Mouse (Mus musculus) neural tube, embryonic 11.5 days (tissue): ENCODE results near the gene Pard3. TPM values are rescaled to one million over a fixed set of nuclear protein-coding genes. Genes with fewer than 3 reads are reported as not detected.
A peak's percentile ranks its signal among the peaks of the same experiment; 100 is the strongest.

Source experiments
- ATAC-seq: fragments of 200-750 bp; cut with Nextera tagmentation; 2 replicates; pipeline ENCODE4 v1.8.0; 2017; ENCODE audit warnings: moderate number of reproducible peaks, mild to moderate bottlenecking, moderate TSS enrichment, moderate library complexity; ENCODE audit not compliant: insufficient read depth, low FRiP score, low TSS enrichment
- DNase-seq: peaks from one replicate; pipeline ENCODE4 v3.0.0-alpha.2; 2015; ENCODE audit warnings: low spot score
- H3K27ac ChIP-seq: fragments of 300-500 bp; sonication (generic); 2 replicates; pipeline ENCODE4 v1.5.1; 2014; ENCODE audit warnings: low read depth, mild to moderate bottlenecking, low read length
- H3K27me3 ChIP-seq: fragments of 300-500 bp; sonication (generic); 2 replicates; pipeline ENCODE4 v1.6.1; 2014; ENCODE audit warnings: mild to moderate bottlenecking, low read length, mixed read lengths; ENCODE audit not compliant: control insufficient read depth, insufficient read depth
- H3K36me3 ChIP-seq: fragments of 300-500 bp; sonication (generic); 2 replicates; pipeline ENCODE4 v1.6.1; 2014; ENCODE audit warnings: mild to moderate bottlenecking, low read length, moderate library complexity, mixed read lengths; ENCODE audit not compliant: control insufficient read depth, insufficient read depth
- H3K4me1 ChIP-seq: fragments of 300-500 bp; sonication (generic); 2 replicates; pipeline ENCODE4 v1.6.1; 2014; ENCODE audit warnings: low read length, mixed read lengths; ENCODE audit not compliant: control insufficient read depth, insufficient read depth
- H3K4me2 ChIP-seq: fragments of 300-500 bp; sonication (generic); 2 replicates; pipeline ENCODE4 v1.6.1; 2014; ENCODE audit warnings: low read depth, mild to moderate bottlenecking, moderate library complexity
- H3K4me3 ChIP-seq: fragments of 300-500 bp; sonication (generic); 2 replicates; pipeline ENCODE4 v1.5.1; 2014; ENCODE audit warnings: low read depth, low read length
- H3K9ac ChIP-seq: fragments of 300-500 bp; sonication (generic); 2 replicates; pipeline ENCODE4 v1.6.1; 2014; ENCODE audit warnings: mild to moderate bottlenecking, low read length
- H3K9me3 ChIP-seq: fragments of 300-500 bp; sonication (generic); 2 replicates; pipeline ENCODE4 v1.6.1; 2016; ENCODE audit warnings: low read length; ENCODE audit not compliant: control insufficient read depth
- WGBS: fragments of 180-500 bp; shearing (Covaris S2); extraction: QIAGEN DNeasy Blood & Tissue Kit; methylation state at CpG from one replicate; pipeline ENCODE4 v1.1.7; 2014; 5-methylcytosine and 5-hydroxymethylcytosine counted together
- polyA plus RNA-seq: library from polyadenylated mRNA; unstranded; fragments of >200 nt; fragmentation: Nextera tagmentation; extraction: Ambion mirVana; gene quantifications from 2 replicates; pipeline ENCODE4 v1.2.1, GENCODE M21; 2014

Gene Pard3
- polyA plus RNA-seq, 1 experiment from 2014 or later = 37.5 TPM

DNA sequence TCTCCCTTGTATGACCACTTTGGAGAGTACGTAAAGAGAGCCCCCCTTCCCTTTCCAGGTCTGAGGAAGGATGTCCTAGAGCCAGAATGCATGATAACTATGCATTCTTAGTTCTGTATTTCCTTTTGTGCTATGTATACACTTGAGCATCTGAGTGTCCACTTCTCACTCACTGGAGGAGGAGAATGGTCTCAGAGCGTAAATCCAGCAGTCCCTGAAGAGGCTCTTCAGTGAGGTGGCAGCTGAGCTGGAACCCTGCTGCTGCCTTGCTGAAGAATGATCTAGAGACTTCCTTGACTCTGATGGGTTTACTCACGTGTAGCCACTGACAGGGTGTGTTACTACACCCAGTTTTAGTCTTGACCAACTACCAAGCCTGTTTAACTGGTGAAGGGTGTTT, 107.2 kb downstream of the Pard3 start:
- H3K27me3 ChIP-seq = no peaks in the 10 kb centered on the region
- WGBS = 89% methylated on average over 3 of the region's 3 CpGs
- no peaks in the 10 kb centered on the region for H3K4me1 ChIP-seq
- no peak overlapping the region for H3K9ac ChIP-seq
- H3K9me3 ChIP-seq = no peaks in the 10 kb centered on the region
- no peak overlapping the region for H3K27ac ChIP-seq
- DNase-seq (no peak), ATAC-seq (no peak)
- no peaks in the 10 kb centered on the region for H3K36me3 ChIP-seq
- no peak overlapping the region for H3K4me2 ChIP-seq
- H3K4me3 ChIP-seq = no peak overlapping the region

DNA sequence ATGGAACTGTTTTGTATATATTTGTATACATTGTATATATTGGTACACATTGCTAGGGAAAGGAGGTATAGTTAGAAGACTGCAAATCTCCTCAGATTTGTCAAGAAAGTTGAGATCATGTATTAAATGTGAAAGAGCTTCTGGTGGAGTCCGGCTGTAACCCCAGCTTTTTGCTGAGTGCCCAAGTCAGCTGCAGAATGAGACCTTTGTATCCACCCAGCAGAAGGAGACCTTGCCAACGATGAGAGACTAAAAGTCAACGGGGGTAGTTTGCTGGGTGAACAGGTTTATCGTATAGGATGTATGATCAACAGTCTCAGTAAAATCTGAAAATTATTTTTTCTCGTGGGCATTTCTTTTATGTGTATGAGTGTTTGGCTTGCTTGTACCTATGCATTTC, 109.8 kb downstream of the Pard3 start:
- ATAC-seq (no peak), DNase-seq (no peak)
- H3K4me1 ChIP-seq = no peaks in the 10 kb centered on the region
- H3K4me2 ChIP-seq = no peak overlapping the region
- 91% methylated on average over 5 of the region's 5 CpGs for WGBS
- H3K27me3 ChIP-seq = no peaks in the 10 kb centered on the region
- no peak overlapping the region for H3K9ac ChIP-seq
- no peak overlapping the region for H3K4me3 ChIP-seq
- H3K9me3 ChIP-seq = no peaks in the 10 kb centered on the region
- H3K36me3 ChIP-seq = no peaks in the 10 kb centered on the region
- no peak overlapping the region for H3K27ac ChIP-seq

DNA sequence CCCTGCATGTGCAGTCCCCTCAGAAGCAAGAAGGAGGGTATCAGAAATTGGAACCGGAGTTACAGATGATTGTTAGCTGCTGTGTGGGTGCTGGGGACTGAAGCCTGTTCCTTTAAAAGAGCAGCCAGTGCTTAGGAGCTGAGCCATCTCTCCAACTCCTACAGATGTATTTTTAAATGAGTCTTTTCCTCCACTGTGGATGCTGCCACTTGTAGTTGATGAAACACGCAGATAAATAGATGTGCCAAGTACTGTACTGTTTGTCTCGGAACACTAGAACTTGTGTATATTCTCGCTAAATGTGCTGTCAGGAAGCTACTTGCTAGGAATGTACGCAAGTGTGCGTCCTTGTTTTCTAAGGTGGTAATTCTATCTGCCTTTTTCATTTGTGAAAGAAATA, 110.7 kb downstream of the Pard3 start:
- no peaks in the 10 kb centered on the region for H3K4me1 ChIP-seq
- no peak overlapping the region for H3K27ac ChIP-seq
- H3K4me2 ChIP-seq = no peak overlapping the region
- no peak for DNase-seq
- no peak for ATAC-seq
- H3K27me3 ChIP-seq = no peaks in the 10 kb centered on the region
- H3K9me3 ChIP-seq = no peaks in the 10 kb centered on the region
- no peak overlapping the region for H3K9ac ChIP-seq
- 94% methylated on average over 6 of the region's 6 CpGs for WGBS
- no peak overlapping the region for H3K4me3 ChIP-seq
- no peaks in the 10 kb centered on the region for H3K36me3 ChIP-seq

DNA sequence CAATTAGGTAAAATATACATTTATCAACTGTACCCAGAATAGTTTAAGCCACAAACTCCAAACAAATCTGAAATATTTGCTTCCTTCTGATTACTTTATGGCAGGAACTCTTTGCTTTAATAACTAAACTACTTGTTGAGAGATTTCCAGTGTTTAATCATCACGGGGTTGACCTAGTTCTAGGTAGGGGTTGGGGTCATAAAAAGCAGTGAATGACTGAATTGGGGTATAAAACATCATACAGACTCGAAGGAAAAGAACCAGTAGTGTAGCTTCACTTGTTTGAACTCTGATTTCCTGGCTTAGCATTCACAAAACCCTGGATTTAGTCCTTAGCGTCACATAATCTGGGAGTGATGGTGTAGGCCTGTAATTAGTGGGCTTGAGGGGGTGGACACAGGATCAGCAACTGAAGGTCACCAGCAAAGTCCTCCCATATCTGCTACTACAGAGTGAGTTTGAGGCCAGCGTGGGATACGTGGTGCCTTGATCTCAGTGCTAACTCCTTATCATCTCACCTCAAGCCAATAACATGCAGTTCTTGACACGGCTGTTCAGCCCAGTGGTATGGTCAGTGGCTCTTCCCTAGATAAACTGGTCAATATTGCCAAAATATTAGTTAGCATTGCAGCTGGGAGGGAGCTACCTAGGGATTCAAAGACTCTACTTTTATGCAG, 111.6 kb downstream of the Pard3 start:
- no peaks in the 10 kb centered on the region for H3K36me3 ChIP-seq
- WGBS = 63% methylated on average over 6 of the region's 6 CpGs
- no peak for ATAC-seq

DNA sequence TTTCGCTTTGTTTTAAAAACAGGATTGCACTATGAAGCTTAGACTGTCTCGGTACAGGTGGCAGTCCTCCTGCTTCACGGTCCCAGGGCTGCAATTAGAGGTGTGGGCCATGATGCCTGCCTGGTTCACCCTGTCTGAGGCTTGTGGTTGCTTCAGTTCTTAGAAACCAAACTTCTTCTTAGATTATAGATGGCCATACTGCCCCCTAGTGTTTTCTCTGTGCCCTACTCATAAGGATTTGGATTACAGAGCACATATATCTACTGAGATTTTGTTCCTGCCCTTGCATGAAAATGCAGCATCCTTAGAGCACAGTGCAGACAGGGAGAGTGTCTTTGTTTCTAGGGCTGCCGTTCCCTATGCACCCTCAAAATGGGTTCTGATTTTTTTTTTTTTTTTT, 114.9 kb downstream of the Pard3 start:
- WGBS = 66% methylated on average over 4 of the region's 4 CpGs
- no peak overlapping the region for H3K4me2 ChIP-seq
- H3K36me3 ChIP-seq = no peaks in the 10 kb centered on the region
- ATAC-seq (peak; percentile 23; the same call in 1 of the 2 replicates), DNase-seq (peak; percentile 45)
- H3K9me3 ChIP-seq = no peaks in the 10 kb centered on the region
- no peak overlapping the region for H3K9ac ChIP-seq
- H3K27me3 ChIP-seq = no peaks in the 10 kb centered on the region
- 0 out of 2 replicates have a peak, but pooled peaks cover 2% of the 10 kb centered on the region for H3K4me1 ChIP-seq
- no peak overlapping the region for H3K27ac ChIP-seq
- H3K4me3 ChIP-seq = no peak overlapping the region

More for the DNA sequence above, 111.6 kb downstream of the Pard3 start:
- no peaks in the 10 kb centered on the region for H3K4me1 ChIP-seq
- H3K9me3 ChIP-seq = no peaks in the 10 kb centered on the region
- H3K27ac ChIP-seq = no peak overlapping the region
- no peak overlapping the region for H3K4me2 ChIP-seq
- no peak for DNase-seq
- H3K4me3 ChIP-seq = no peak overlapping the region
- H3K9ac ChIP-seq = no peak overlapping the region
- H3K27me3 ChIP-seq = no peaks in the 10 kb centered on the region

DNA sequence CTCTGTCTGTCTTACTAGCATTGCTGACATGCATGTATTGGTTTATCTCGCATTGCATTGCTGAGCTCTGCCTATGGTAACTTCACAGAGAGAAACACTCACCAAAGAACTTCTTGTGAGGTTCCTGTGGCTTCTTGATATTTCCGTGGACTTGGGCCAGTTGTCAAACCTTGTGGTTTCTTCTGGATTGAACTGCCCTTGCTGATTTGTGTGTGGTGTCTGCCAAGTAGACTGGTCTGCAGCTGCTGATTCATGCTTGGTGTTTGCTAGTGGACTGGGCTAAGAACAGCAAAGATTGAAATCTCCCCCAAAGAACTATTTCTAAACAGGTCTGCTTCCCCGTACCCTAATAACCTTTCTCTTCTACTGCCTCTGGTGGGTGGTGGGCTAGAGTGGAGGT, 117.6 kb downstream of the Pard3 start:
- Histone ChIP-seq H3K4me3 (no peak overlapping the region), H3K4me2 (no peak overlapping the region), H3K36me3 (no peaks in the 10 kb centered on the region), H3K27me3 (no peaks in the 10 kb centered on the region), H3K9ac (no peak overlapping the region), H3K4me1 (peaks cover 12% of the 10 kb centered on the region), H3K27ac (no peak overlapping the region), H3K9me3 (no peaks in the 10 kb centered on the region)
- DNase-seq (no peak), ATAC-seq (no peak)
- 94% methylated on average over 3 of the region's 3 CpGs for WGBS

DNA sequence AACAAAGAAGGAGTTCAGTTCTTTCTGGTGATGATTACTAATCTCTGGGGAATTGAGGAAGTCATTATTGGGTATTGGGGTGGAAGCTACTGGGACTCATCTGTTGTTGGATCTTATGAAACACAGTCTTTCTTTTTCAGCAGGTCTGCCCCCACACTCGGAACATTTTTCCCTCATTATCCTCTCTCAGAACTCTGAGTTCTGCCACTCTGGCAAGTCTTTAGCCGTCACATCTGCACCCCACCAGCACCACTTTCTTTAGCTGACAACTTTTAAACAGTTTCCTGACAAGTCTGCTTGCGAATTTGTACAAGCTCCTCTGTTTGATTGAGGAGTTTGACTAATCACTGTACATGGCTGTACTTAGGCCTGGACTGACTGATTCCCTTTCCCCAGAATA, 118.4 kb downstream of the Pard3 start:
- Histone ChIP-seq H3K4me2 (no peak overlapping the region), H3K27me3 (no peaks in the 10 kb centered on the region), H3K9me3 (no peaks in the 10 kb centered on the region), H3K36me3 (no peaks in the 10 kb centered on the region), H3K4me3 (no peak overlapping the region), H3K9ac (no peak overlapping the region), H3K4me1 (peaks cover 12% of the 10 kb centered on the region), H3K27ac (no peak overlapping the region)
- ATAC-seq = no peak
- WGBS = 79% methylated on average over 3 of the region's 3 CpGs
- no peak for DNase-seq

DNA sequence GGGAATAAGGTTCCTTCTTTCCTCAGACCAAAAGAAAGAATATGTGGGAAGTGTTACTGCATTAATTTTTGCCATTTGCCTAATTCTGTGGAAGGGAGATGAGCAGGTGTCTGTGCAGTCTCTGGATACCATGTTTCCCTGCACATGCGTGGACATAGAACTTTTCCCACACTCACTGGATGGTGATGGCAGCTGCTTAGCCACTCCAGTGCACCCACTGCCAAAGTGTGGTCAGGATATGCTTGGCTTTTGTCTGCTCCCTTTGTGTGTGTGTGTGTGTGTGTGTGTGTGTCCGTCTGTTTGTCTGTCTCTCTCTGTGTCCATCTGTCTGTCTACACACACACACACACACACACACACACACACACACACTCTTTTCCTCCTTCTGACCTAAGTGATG, 119.8 kb downstream of the Pard3 start:
- ATAC-seq (no peak), DNase-seq (no peak)
- 69% methylated on average over 2 of the region's 2 CpGs for WGBS
- H3K4me1 ChIP-seq = peaks cover 12% of the 10 kb centered on the region
- no peaks in the 10 kb centered on the region for H3K27me3 ChIP-seq
- no peaks in the 10 kb centered on the region for H3K9me3 ChIP-seq
- no peak overlapping the region for H3K4me2 ChIP-seq
- no peaks in the 10 kb centered on the region for H3K36me3 ChIP-seq
- no peak overlapping the region for H3K4me3 ChIP-seq
- no peak overlapping the region for H3K9ac ChIP-seq
- no peak overlapping the region for H3K27ac ChIP-seq

DNA sequence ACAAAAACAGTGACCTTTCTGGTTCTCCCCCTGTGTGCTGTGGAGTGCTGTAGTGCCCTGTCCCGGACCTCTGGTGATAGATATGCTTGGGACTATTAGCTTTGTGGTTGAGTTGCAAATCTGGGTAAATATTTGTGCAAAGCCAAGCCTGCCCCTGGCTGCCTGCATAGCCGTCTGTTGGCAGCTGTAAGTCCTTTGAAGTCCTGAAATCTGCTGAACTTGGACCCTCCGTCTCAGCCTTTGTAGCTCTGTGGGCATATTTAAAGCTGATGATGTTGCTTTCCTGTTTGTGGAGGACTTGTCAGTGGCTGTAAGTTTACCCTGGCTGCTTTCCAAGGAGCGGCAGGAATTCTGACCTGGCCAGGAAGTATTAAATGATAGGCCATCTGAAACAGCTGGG, 120.3 kb downstream of the Pard3 start:
- Histone ChIP-seq H3K4me3 (no peak overlapping the region), H3K4me2 (no peak overlapping the region), H3K27ac (no peak overlapping the region), H3K9me3 (no peaks in the 10 kb centered on the region), H3K27me3 (no peaks in the 10 kb centered on the region), H3K36me3 (no peaks in the 10 kb centered on the region), H3K9ac (no peak overlapping the region), H3K4me1 (peaks cover 12% of the 10 kb centered on the region)
- 36% methylated on average over 4 of the region's 4 CpGs for WGBS
- DNase-seq (no peak), ATAC-seq (no peak)
